Mouse (Mus musculus) embryonic fibroblast, embryonic 13.5 days (primary cell): ENCODE measurements around the gene Neurl1a. TPM values are rescaled to one million over a fixed set of nuclear protein-coding genes. Genes with fewer than 3 reads are reported as not detected.

ENCODE experiments used
- H3K27ac ChIP-seq: 2 replicates; pipeline ENCODE4 v1.5.1; 2012; ENCODE audit warnings: low read length, control low read depth, inconsistent platforms; ENCODE audit not compliant: insufficient read depth
- H3K4me1 ChIP-seq: 2 replicates; pipeline ENCODE4 v1.6.1; 2011; ENCODE audit warnings: low read length; ENCODE audit not compliant: control insufficient read depth, insufficient read depth
- H3K4me3 ChIP-seq: 2 replicates; pipeline ENCODE4 v1.5.1; 2011; ENCODE audit warnings: mild to moderate bottlenecking, control low read depth, low read length; ENCODE audit not compliant: insufficient read depth
- CTCF ChIP-seq: IDR thresholded peaks from 2 replicates; pipeline ENCODE4 v1.5.1; 2011; ENCODE audit warnings: mild to moderate bottlenecking, control low read depth, low read length, moderate library complexity, borderline replicate concordance; ENCODE audit not compliant: insufficient read depth
- POLR2A ChIP-seq: IDR thresholded peaks from 2 replicates; pipeline ENCODE4 v1.6.1; 2011; ENCODE audit warnings: low read depth, mild to moderate bottlenecking, control low read depth, low read length, moderate library complexity
- polyA plus RNA-seq: library from polyadenylated mRNA; stranded (reverse); fragments of >200 nt; gene quantifications from 2 replicates; pipeline ENCODE4 v1.2.4, GENCODE M21; 2011; ENCODE audit warnings: low read depth; ENCODE audit not compliant: missing spikeins, insufficient read length

Neurl1a gene
- polyA plus RNA-seq, 1 experiment: 2.6 TPM

- peaks cover 29% of the 10 kb centered on the region for H3K4me1 ChIP-seq
- no peak overlapping the region for H3K4me3 ChIP-seq
- H3K27ac ChIP-seq: no peak overlapping the region
- TF ChIP-seq POLR2A: no peak
- no peak for TF ChIP-seq CTCF
These were observed 44.4 kb downstream of the Neurl1a start for GRCm38 (mm10) chr19:47222841-47223557.

GRCm38 (mm10) chr19:47224743-47225142 lies 46.1 kb downstream of the Neurl1a start:
- H3K4me3 ChIP-seq: no peak overlapping the region
- no peak for TF ChIP-seq CTCF
- no peak for TF ChIP-seq POLR2A
- H3K4me1 ChIP-seq: peaks cover 22% of the 10 kb centered on the region; the same call in 1 of the 2 replicates
- no peak overlapping the region for H3K27ac ChIP-seq

GRCm38 (mm10) chr19:47225791-47226190 lies 47.2 kb downstream of the Neurl1a start:
- TF ChIP-seq POLR2A: no peak
- no peak for TF ChIP-seq CTCF
- Histone ChIP-seq H3K4me1 (peaks cover 14% of the 10 kb centered on the region; the same call in 1 of the 2 replicates), H3K4me3 (no peak overlapping the region), H3K27ac (no peak overlapping the region)

GRCm38 (mm10) chr19:47228725-47229252 lies 50.2 kb downstream of the Neurl1a start:
- no peaks in the 10 kb centered on the region for H3K4me1 ChIP-seq
- no peak for TF ChIP-seq CTCF
- TF ChIP-seq POLR2A: no peak
- H3K27ac ChIP-seq: no peak overlapping the region
- H3K4me3 ChIP-seq: no peak overlapping the region

- H3K4me1 ChIP-seq: no peaks in the 10 kb centered on the region
- TF ChIP-seq CTCF (no peak), POLR2A (no peak)
- H3K27ac ChIP-seq: no peak overlapping the region
- H3K4me3 ChIP-seq: no peak overlapping the region
These were observed 50.8 kb downstream of the Neurl1a start for GRCm38 (mm10) chr19:47229461-47229860.

GRCm38 (mm10) chr19:47230082-47230481 lies 51.5 kb downstream of the Neurl1a start:
- no peak overlapping the region for H3K27ac ChIP-seq
- TF ChIP-seq CTCF (no peak), POLR2A (no peak)
- no peak overlapping the region for H3K4me3 ChIP-seq
- no peaks in the 10 kb centered on the region for H3K4me1 ChIP-seq

- Histone ChIP-seq H3K4me3 (no peak overlapping the region), H3K4me1 (no peaks in the 10 kb centered on the region), H3K27ac (no peak overlapping the region)
- no peak for TF ChIP-seq POLR2A
- TF ChIP-seq CTCF: no peak
These were observed 52.1 kb downstream of the Neurl1a start for GRCm38 (mm10) chr19:47230682-47231081.

- TF ChIP-seq CTCF: no peak
- TF ChIP-seq POLR2A: no peak
- H3K4me1 ChIP-seq: no peaks in the 10 kb centered on the region
- no peak overlapping the region for H3K27ac ChIP-seq
- H3K4me3 ChIP-seq: no peak overlapping the region
These were observed 52.8 kb downstream of the Neurl1a start for GRCm38 (mm10) chr19:47231389-47231788.

GRCm38 (mm10) chr19:47232077-47232865 lies 53.7 kb downstream of the Neurl1a start:
- TF ChIP-seq CTCF (no peak), POLR2A (no peak)
- Histone ChIP-seq H3K4me1 (no peaks in the 10 kb centered on the region), H3K27ac (no peak overlapping the region), H3K4me3 (no peak overlapping the region)

GRCm38 (mm10) chr19:47233087-47233486 lies 54.5 kb downstream of the Neurl1a start:
- TF ChIP-seq POLR2A (no peak), CTCF (no peak)
- Histone ChIP-seq H3K27ac (no peak overlapping the region), H3K4me3 (no peak overlapping the region), H3K4me1 (no peaks in the 10 kb centered on the region)
